Mouse (Mus musculus): Measurements from ENCODE around the gene B3galt4.

DNA sequence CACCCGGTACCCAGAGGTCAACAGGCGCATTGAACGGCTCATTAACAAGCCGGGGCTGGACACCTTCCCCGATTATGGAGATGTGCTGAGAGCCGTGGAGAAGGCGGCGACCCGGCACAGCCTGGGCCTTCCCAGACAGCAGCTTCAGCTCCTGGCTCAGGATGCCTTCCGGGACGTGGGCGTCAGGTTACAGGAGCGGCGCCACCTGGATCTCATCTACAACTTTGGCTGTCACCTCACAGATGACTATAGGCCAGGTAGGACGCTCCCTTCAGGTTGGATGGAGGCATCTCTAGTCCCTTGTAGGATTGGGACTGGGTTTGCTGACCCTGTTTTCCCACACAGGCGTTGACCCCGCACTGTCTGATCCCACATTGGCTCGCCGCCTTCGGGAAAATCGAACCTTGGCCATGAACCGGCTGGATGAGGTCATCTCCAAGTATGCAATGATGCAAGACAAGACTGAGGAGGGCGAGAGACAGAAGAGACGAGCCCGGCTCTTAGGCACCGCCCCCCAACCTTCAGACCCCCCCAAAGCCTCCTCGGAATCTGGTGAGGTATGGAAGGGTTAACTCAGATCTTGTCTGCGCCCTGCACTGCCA is 39.4 kb downstream of the B3galt4 start:
- TF ChIP-seq CTCF (IDR thresholded peaks at IDR 0.05) (no peak), EP300 (IDR thresholded peaks at IDR 0.05; ENCODE audit: insufficient read depth, low read depth, low read length) (no peak), POLR2A (IDR thresholded peaks at IDR 0.05; ENCODE audit: insufficient read depth, low read depth, low read length) (no peak)

Measured in heart, adult 2 months (tissue).